Mouse (Mus musculus) heart, embryonic 16.5 days (tissue): ENCODE results near the gene Fam47e. TPM values are rescaled to one million over a fixed set of nuclear protein-coding genes. Genes with fewer than 3 reads are reported as not detected.
"Not testable (repeated sequence)": the region's sequence is repeated elsewhere in the genome, so short reads cannot be mapped to it uniquely, and the experiment has no call there.

Experiments
- ATAC-seq: fragments of 200-750 bp; cut with Nextera tagmentation; replicated peaks from 2 replicates; pipeline ENCODE4 v1.8.0; 2017; ENCODE audit warnings: moderate number of reproducible peaks; ENCODE audit not compliant: insufficient read depth, low FRiP score; ENCODE audit errors: extremely low read depth
- H3K27ac ChIP-seq: fragments of 300-500 bp; sonication (generic); 2 replicates; pipeline ENCODE4 v1.5.1; 2014; ENCODE audit warnings: mild to moderate bottlenecking, low read length, control low read depth, moderate library complexity
- H3K27me3 ChIP-seq: fragments of 300-500 bp; sonication (generic); 2 replicates; pipeline ENCODE4 v1.6.1; 2014; ENCODE audit warnings: low read length, mixed read lengths; ENCODE audit not compliant: control insufficient read depth, insufficient read depth
- H3K36me3 ChIP-seq: fragments of 300-500 bp; sonication (generic); 2 replicates; pipeline ENCODE4 v1.6.1; 2014; ENCODE audit not compliant: control insufficient read depth, insufficient read depth
- H3K4me1 ChIP-seq: fragments of 300-500 bp; sonication (generic); 2 replicates; pipeline ENCODE4 v1.6.1; 2014; ENCODE audit warnings: low read length, mixed read lengths; ENCODE audit not compliant: control insufficient read depth, insufficient read depth
- H3K4me2 ChIP-seq: fragments of 300-500 bp; sonication (generic); 2 replicates; pipeline ENCODE4 v1.6.1; 2014; ENCODE audit warnings: low read depth, mild to moderate bottlenecking, control low read depth, low read length
- H3K4me3 ChIP-seq: fragments of 300-500 bp; sonication (generic); 2 replicates; pipeline ENCODE4 v1.5.1; 2014; ENCODE audit warnings: mild to moderate bottlenecking, control low read depth, low read length
- H3K9ac ChIP-seq: fragments of 300-500 bp; sonication (generic); 2 replicates; pipeline ENCODE4 v1.6.1; 2014; ENCODE audit warnings: low read length, control low read depth
- H3K9me3 ChIP-seq: fragments of 300-500 bp; sonication (generic); replicated peaks from 2 replicates; pipeline ENCODE4 v1.6.1; 2016; ENCODE audit warnings: low read length; ENCODE audit not compliant: control insufficient read depth
- WGBS: fragments of 180-500 bp; shearing (Covaris S2); extraction: QIAGEN DNeasy Blood & Tissue Kit; methylation state at CpG from one replicate; pipeline ENCODE4 v1.1.7; 2014; 5-methylcytosine and 5-hydroxymethylcytosine counted together
- polyA plus RNA-seq: library from polyadenylated mRNA; unstranded; fragments of >200 nt; fragmentation: Nextera tagmentation; extraction: Ambion mirVana; gene quantifications from 2 replicates; pipeline ENCODE4 v1.2.1, GENCODE M21; 2015

Gene Fam47e
- 0.56 and 0.72 TPM in 2 replicates for polyA plus RNA-seq

DNA sequence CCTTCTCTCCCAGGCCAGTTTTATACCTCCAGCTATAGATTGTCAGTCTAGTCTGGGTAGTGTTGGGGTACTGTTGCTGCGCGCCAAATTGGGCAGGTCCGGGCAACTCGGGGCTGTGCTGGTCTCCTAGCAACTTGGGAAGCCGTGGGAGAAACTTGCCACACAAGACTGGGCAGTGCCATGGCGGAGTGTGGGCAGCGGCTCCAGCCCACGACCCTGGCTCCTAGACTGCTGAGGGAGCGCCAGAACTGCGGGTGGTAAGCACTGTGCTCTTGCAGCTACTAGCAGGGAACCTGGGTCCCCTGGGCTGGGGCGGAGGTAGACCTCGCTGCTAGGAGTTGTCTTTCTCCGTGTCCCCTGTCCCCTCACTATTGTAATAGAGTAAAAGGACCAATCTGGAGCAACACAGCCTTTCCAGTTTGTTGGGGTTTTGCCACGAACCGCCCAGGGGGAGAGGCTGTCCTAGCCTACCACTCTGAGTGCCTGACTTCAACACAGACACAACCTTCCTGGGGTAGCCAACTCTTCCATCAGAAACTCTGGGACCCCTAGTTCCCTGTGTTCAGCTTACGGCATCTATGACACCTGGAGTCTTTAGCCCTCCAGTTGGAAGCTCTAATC, at the start of gene Fam47e:
Fam47e (plus strand) TSS at position 179 of the 621 bp plus-strand sequence.
- Histone ChIP-seq H3K27ac (no peak within 1 kb of the TSS), H3K9ac (no peak within 1 kb of the TSS), H3K4me3 (no peak within 1 kb of the TSS), H3K4me1 (peaks cover under 1% of the 10 kb centered on the region), H3K4me2 (no peak within 1 kb of the TSS), H3K36me3 (no peaks in the 10 kb centered on the region), H3K9me3 (peaks cover 3% of the 10 kb centered on the region), H3K27me3 (no peaks in the 10 kb centered on the region)
- 74% methylated on average over 16 of the region's 16 CpGs for WGBS
- ATAC-seq = no peak

DNA sequence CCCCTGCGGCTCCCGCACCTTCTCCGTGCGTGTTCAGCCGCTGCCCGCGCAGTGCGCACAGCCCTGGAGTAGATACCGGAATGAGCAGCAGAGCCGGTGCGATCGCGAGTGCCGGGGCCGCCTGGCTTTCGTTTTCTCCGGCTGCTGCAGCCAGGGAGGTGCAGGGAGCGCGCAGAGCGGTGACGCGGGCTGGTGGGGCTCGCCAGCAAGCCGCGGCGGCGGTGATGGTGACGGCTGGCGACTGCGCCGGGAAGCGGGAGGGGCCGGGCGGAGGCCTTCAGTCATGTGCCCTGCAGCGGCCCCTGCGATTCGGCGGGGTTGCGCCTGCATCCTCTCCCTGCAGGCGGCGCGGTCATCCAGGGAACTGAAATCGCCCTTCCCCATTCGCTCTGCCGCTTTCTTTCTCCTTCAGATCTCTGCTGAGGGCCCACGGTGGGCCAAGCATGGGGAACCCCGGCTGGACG, 49.4 kb upstream of the Fam47e start:
- H3K4me2 ChIP-seq = peak overlapping the region; percentile 86
- H3K27me3 ChIP-seq = no peaks in the 10 kb centered on the region
- ATAC-seq = peak; percentile 96
- peak overlapping the region; percentile 97 for H3K27ac ChIP-seq
- no peaks in the 10 kb centered on the region for H3K36me3 ChIP-seq
- 1% methylated on average over 46 of the region's 48 CpGs for WGBS
- H3K9ac ChIP-seq = peak overlapping the region; percentile 92
- no peaks in the 10 kb centered on the region for H3K9me3 ChIP-seq
- H3K4me3 ChIP-seq = peak overlapping the region; percentile 80
- H3K4me1 ChIP-seq = peaks cover 26% of the 10 kb centered on the region

DNA sequence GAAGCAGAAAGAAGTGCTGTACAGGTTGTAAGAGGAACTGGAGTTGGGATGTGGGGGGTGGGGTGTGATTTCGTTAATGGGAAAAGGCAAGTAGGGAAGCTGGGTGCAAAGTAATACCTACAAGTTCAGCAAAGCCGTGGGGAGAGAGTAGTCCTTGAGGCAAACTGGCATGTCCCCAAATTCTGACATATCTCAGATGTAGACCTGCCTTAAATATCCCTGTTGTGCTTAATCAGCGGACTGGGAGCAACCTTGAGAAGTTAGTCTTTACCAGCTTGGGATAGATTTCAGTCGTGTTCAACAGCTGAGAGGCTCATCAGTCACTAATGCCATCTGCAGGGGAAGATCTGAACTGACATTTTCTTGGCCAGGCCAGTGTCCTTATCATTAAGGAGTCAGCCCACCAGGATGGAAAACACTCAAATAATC, 48.6 kb upstream of the Fam47e start:
- peak overlapping the region; percentile 80 for H3K4me3 ChIP-seq
- H3K4me1 ChIP-seq = peaks cover 26% of the 10 kb centered on the region
- no peaks in the 10 kb centered on the region for H3K27me3 ChIP-seq
- H3K27ac ChIP-seq = peak overlapping the region; percentile 93
- 17% methylated on average over 4 of the region's 4 CpGs for WGBS
- peak overlapping the region; percentile 86 for H3K4me2 ChIP-seq
- peak overlapping the region; percentile 73 for H3K9ac ChIP-seq
- no peaks in the 10 kb centered on the region for H3K36me3 ChIP-seq
- H3K9me3 ChIP-seq = no peaks in the 10 kb centered on the region
- no peak for ATAC-seq

DNA sequence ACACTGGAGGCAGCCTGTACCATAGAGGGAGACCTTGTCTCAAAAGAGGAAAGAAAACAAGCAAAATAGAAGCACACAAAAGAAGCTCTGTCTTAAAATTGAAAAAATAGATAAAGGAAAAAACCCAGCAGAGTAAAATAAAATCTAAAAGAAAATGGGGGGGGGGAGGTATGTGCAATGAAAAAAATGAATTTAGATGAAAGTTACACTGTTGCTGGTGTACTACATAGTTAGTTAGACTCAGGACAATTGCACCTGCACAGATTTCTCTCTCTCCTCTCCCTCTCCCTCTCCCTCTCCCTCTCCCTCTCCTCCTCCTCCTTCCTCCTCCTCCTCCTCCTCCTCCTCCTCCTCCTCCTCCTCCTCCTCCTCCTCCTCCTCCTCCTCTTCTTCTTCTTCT, 48.1 kb upstream of the Fam47e start, which contains the start of gene Scarb2:
Scarb2 (minus strand) TSS at position 101 of the 400 bp plus-strand sequence.
- Histone ChIP-seq H3K36me3 (no peaks in the 10 kb centered on the region), H3K4me3 (peak within 1 kb of the TSS; percentile 80), H3K4me1 (peaks cover 26% of the 10 kb centered on the region), H3K27ac (peak within 1 kb of the TSS; percentile 93), H3K9me3 (no peaks in the 10 kb centered on the region), H3K27me3 (no peaks in the 10 kb centered on the region), H3K9ac (peak within 1 kb of the TSS; percentile 73), H3K4me2 (peak within 1 kb of the TSS; percentile 86)
- ATAC-seq = no peak

DNA sequence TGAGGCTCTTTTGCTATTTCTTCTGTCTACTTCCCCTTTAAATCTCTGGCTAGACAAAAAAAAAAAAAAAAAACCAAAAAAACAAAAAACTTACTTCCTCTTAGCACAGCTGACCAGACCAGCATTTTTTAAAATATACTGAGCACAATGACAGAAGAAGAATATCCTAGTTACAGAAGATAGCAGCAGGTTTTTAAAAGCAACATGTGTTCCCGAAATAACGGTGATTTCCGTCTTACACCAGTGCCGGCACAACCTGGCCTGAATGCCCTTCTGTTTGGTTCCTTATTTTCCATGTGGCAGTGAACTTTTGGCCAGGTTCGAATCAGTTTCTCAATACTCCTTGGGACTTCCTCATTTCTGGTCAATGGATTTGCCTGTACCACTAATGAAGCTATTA, 46.0 kb upstream of the Fam47e start:
- 79% methylated on average over 5 of the region's 5 CpGs for WGBS
- Histone ChIP-seq H3K4me1 (peaks cover 17% of the 10 kb centered on the region), H3K36me3 (no peaks in the 10 kb centered on the region), H3K9ac (no peak overlapping the region), H3K27ac (no peak overlapping the region), H3K4me3 (no peak overlapping the region), H3K9me3 (no peaks in the 10 kb centered on the region), H3K4me2 (no peak overlapping the region), H3K27me3 (no peaks in the 10 kb centered on the region)
- no peak for ATAC-seq

DNA sequence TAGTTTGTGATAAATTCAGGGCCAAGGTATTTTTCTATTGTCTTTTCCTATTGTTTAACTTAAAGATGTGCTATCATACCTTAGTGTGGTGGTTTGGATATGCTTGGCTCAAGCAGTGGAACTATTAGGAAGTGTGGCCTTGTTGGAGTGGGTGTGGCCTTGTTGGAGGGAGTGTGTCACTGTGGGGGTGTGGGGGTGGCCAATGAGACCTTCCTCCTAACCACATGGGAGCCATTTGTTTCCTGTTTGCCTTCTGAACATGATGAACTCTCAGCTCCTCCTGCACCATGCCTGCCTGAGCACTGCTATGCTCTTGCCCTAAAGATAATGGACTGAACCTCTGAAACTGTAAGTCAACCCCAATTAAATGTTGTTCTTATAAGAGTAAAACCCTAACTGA, 43.6 kb upstream of the Fam47e start:
- Histone ChIP-seq H3K27me3 (no peaks in the 10 kb centered on the region), H3K36me3 (no peaks in the 10 kb centered on the region), H3K9ac (no peak overlapping the region), H3K4me3 (no peak overlapping the region), H3K4me2 (no peak overlapping the region), H3K4me1 (peaks cover 4% of the 10 kb centered on the region), H3K27ac (no peak overlapping the region), H3K9me3 (no peaks in the 10 kb centered on the region)
- no peak for ATAC-seq

DNA sequence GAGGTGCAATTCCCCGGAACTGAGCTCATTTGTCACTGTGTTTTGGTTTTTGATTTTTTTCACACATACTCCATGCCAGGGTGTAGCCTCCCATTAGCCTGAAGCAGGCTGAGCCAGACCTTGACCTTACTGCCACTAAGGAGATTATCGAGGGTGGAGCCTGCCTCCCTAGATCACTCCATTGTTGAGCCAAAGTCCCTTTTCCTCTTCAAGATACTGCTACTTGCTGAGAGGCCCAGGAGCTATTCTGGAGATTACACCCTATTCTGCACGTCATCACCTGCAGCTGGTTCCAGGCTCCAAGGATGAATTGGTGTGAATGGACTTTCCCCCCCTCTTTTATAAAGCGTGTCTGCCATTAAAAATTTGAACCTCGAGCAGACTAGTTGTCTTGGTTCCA, 42.8 kb upstream of the Fam47e start:
- Histone ChIP-seq H3K27ac (no peak overlapping the region), H3K9me3 (no peaks in the 10 kb centered on the region), H3K27me3 (no peaks in the 10 kb centered on the region), H3K9ac (no peak overlapping the region), H3K4me2 (no peak overlapping the region), H3K4me3 (no peak overlapping the region), H3K4me1 (no peaks in the 10 kb centered on the region), H3K36me3 (no peaks in the 10 kb centered on the region)
- WGBS = 79% methylated on average over 5 of the region's 5 CpGs
- no peak for ATAC-seq

DNA sequence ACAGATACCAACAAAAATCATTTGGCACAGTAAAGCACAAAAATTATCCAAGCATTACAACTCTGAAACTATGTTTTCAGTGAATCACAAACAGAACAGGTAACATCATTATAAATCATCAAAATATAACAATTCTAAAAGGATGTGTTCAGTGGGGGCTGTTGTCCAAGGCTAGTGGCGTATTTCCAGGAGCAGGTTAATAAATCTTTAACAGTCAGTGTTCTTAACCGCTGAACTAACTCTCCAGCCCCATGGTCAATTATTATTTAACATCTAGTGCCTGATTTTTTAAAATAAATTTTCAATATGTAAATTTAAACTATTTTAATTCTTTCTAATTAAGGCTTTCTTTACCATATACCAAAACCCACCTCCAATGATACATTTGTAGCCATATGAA, 33.7 kb upstream of the Fam47e start:
- H3K4me3 ChIP-seq, H3K27me3 ChIP-seq, ATAC-seq, H3K4me1 ChIP-seq, H3K4me2 ChIP-seq, H3K27ac ChIP-seq, H3K36me3 ChIP-seq, H3K9ac ChIP-seq, H3K9me3 ChIP-seq: not testable (repeated sequence)
- WGBS = 72% methylated on average over 2 of the region's 2 CpGs

DNA sequence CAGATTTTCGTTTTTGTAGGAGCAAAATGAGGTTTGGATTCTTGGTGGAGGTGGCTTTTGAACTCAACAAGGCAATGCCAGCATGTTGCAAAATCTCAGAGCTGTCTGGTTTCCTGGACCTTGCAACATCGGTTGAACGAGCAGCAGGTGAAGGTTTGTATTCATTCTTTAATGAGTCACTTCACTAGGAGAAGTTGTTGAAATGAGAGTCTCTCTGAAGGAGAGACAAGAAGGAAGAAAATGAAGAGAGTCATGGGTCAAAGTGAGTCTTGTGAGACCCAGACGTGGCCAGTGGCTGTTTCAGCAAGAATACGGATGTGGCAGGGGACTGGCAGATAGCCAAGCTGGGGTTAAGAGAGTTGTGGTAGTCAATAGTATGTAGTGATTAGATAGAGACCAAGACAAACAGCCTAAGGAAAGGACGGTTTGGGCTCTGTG, 30.0 kb upstream of the Fam47e start:
- WGBS = 46% methylated on average over 6 of the region's 6 CpGs
- ATAC-seq = no peak
- no peak overlapping the region for H3K9ac ChIP-seq
- no peaks in the 10 kb centered on the region for H3K4me1 ChIP-seq
- H3K9me3 ChIP-seq = no peaks in the 10 kb centered on the region
- H3K4me2 ChIP-seq = no peak overlapping the region
- no peak overlapping the region for H3K4me3 ChIP-seq
- no peaks in the 10 kb centered on the region for H3K36me3 ChIP-seq
- no peak overlapping the region for H3K27ac ChIP-seq
- no peaks in the 10 kb centered on the region for H3K27me3 ChIP-seq
